ENCODE assay signal across 13 mouse cellular contexts in genomic region chr19:42472831-42473230, GRCm38 (mm10). TPM values are rescaled to one million over a fixed set of nuclear protein-coding genes. Genes with fewer than 3 reads are reported as not detected.
DNase-seq lines count a peak whose midpoint lies in the region; ATAC-seq and TF ChIP-seq lines count a peak whose summit lies in the region.
"Had no signal": no experiment of that assay in that cellular context is flagged by ENCODE, and none has a peak within 500 bp of the region (broad histone marks: within the 10 kb centered on the region; RNA-seq: fewer than 3 reads in every experiment).

No protein-coding gene starts in this region.

- WGBS in heart, postnatal 0 days: 23% methylated on average over 11 of the region's 11 CpGs
- WGBS in heart, embryonic 11.5 days (ENCODE audit: insufficient replicate concordance): 28% methylated on average over 11 of the region's 11 CpGs

- H3K27ac ChIP-seq in heart, postnatal 0 days (ENCODE audit: low read depth): no peak overlapping the region
- H3K27ac ChIP-seq in heart, embryonic 11.5 days (ENCODE audit: low read depth, low read length): no peak overlapping the region
- H3K27ac ChIP-seq: forebrain, embryonic 15.5 days; limb, embryonic 15.5 days had no signal

- no peak overlapping the region for H3K4me3 ChIP-seq in heart, postnatal 0 days (ENCODE audit: low read depth, low read length)
- H3K4me3 ChIP-seq in heart, embryonic 11.5 days (ENCODE audit: low read depth, low read length): no peak overlapping the region
- H3K4me3 ChIP-seq: forebrain, embryonic 15.5 days; heart, embryonic 12.5 days; limb, embryonic 15.5 days had no signal

- no peaks in the 10 kb centered on the region; the same call in 1 of the 2 replicates for H3K27me3 ChIP-seq in heart, postnatal 0 days (ENCODE audit: control insufficient read depth, insufficient read depth, low read length)
- peaks cover 27% of the 10 kb centered on the region for H3K27me3 ChIP-seq in heart, embryonic 11.5 days (ENCODE audit: control insufficient read depth, insufficient read depth, low read length)

- peak; percentile 8 for DNase-seq in heart, postnatal 0 days (ENCODE audit: low spot score)
- peak; percentile 3 for DNase-seq in lung, postnatal 14 days
- DNase-seq in lung, postnatal 10 days: no peak
- DNase-seq in embryo, embryonic 10 days (ENCODE audit: low spot score): peak; percentile 82
- peak; percentile 62 for DNase-seq in retina, embryonic 14.5 days (ENCODE audit: low spot score)
- no peak for DNase-seq in gastrocnemius, adult 18-20 months (ENCODE audit: low spot score)
- DNase-seq in gastrocnemius, postnatal 10 days: no peak

- H3K4me2 ChIP-seq in heart, postnatal 0 days (ENCODE audit: low read depth, low read length): no peak overlapping the region
- no peak overlapping the region for H3K4me2 ChIP-seq in heart, embryonic 11.5 days
- H3K4me2 ChIP-seq: forebrain, embryonic 15.5 days; heart, embryonic 12.5 days; limb, embryonic 15.5 days; midbrain, embryonic 11.5 days had no signal

- no peaks in the 10 kb centered on the region for H3K4me1 ChIP-seq in heart, postnatal 0 days (ENCODE audit: control insufficient read depth, insufficient read depth)
- no peaks in the 10 kb centered on the region for H3K4me1 ChIP-seq in heart, embryonic 11.5 days (ENCODE audit: control insufficient read depth, insufficient read depth, low read length)
- H3K4me1 ChIP-seq: forebrain, embryonic 15.5 days; heart, embryonic 12.5 days; limb, embryonic 15.5 days had no signal

- no peaks in the 10 kb centered on the region for H3K9me3 ChIP-seq in heart, postnatal 0 days (replicated peaks; ENCODE audit: control insufficient read depth, low read length)
- H3K9me3 ChIP-seq in heart, embryonic 11.5 days (replicated peaks; ENCODE audit: control insufficient read depth, low read length): no peaks in the 10 kb centered on the region
- H3K9me3 ChIP-seq: forebrain, embryonic 15.5 days; heart, embryonic 12.5 days; limb, embryonic 15.5 days had no signal

- no peak overlapping the region for H3K9ac ChIP-seq in heart, postnatal 0 days (replicated peaks; ENCODE audit: low read depth, low read length)
- H3K9ac ChIP-seq in heart, embryonic 11.5 days (ENCODE audit: low read depth, low read length): no peak overlapping the region
- H3K9ac ChIP-seq: forebrain, embryonic 15.5 days; heart, embryonic 12.5 days; limb, embryonic 15.5 days had no signal

- no peak for TF ChIP-seq EP300 in heart, postnatal 0 days (IDR thresholded peaks at IDR 0.05; ENCODE audit: low read depth)

- no peak for TF ChIP-seq CTCF in heart, postnatal 0 days (IDR thresholded peaks at IDR 0.05; ENCODE audit: low read depth)

- ATAC-seq in heart, postnatal 0 days (ENCODE audit: insufficient read depth, low read depth): no peak
- no peak for ATAC-seq in heart, embryonic 11.5 days (replicated peaks; ENCODE audit: insufficient number of reproducible peaks, low FRiP score, low TSS enrichment)
- ATAC-seq: forebrain, embryonic 15.5 days had no signal

- no peaks in the 10 kb centered on the region for H3K36me3 ChIP-seq in heart, postnatal 0 days (replicated peaks; ENCODE audit: control insufficient read depth, insufficient read depth, low read length)
- no peaks in the 10 kb centered on the region for H3K36me3 ChIP-seq in heart, embryonic 11.5 days (ENCODE audit: control insufficient read depth, insufficient read depth, low read length)
- H3K36me3 ChIP-seq: forebrain, embryonic 15.5 days; heart, embryonic 12.5 days; limb, embryonic 15.5 days had no signal

RNA-seq across cellular contexts. Expression of gene Crtac1, which starts 41.2 kb away (rescaled TPM):
- total RNA-seq in heart, postnatal 0 days (2014; rRNA removed; ENCODE audit: low replicate concordance): 0.12 TPM in 1 of 2 replicates, not detected in the other
- polyA plus RNA-seq in heart, postnatal 0 days (2015; fragmentation: Nextera tagmentation; extraction: Ambion mirVana): 0.36 and 0.51 TPM in 2 replicates
- polyA plus RNA-seq in heart, embryonic 11.5 days (2014; fragmentation: Nextera tagmentation; extraction: Ambion mirVana): 0.23 and 0.46 TPM in 2 replicates
- total RNA-seq in gastrocnemius, adult 18-20 months (2021): under 1 TPM in 1 of 2 experiments, not detected in 1; 0.45 TPM
- under 1 TPM; 0.26 to 0.29 TPM for total RNA-seq in gastrocnemius, postnatal 10 days (2021)
- total RNA-seq: common myeloid progenitor, adult 5-6 weeks had no signal

RNA-seq across cellular contexts. Expression of gene R3hcc1l, which starts 45.7 kb away (rescaled TPM):
- 5.9 and 20.6 TPM in 2 replicates for total RNA-seq in heart, postnatal 0 days (2014; rRNA removed; ENCODE audit: low replicate concordance)
- polyA plus RNA-seq in heart, postnatal 0 days (2015; fragmentation: Nextera tagmentation; extraction: Ambion mirVana): 10.0 and 10.2 TPM in 2 replicates
- polyA plus RNA-seq in heart, embryonic 11.5 days (2014; fragmentation: Nextera tagmentation; extraction: Ambion mirVana): 13.1 and 17.7 TPM in 2 replicates
- 10 to 100 TPM; 12.1 to 12.3 TPM for total RNA-seq in gastrocnemius, adult 18-20 months (2021)
- 10 to 100 TPM; 12.3 to 13.7 TPM for total RNA-seq in gastrocnemius, postnatal 10 days (2021)

Comparison
In these comparisons a context has a peak if more than half of its experiments do, and no peak if none do; other contexts are left out.
1. DNase-seq: peak in heart, postnatal 0 days (single experiment), lung, postnatal 14 days (single experiment), embryo, embryonic 10 days (single experiment) and retina, embryonic 14.5 days (single experiment); none in lung, postnatal 10 days (single experiment), gastrocnemius, adult 18-20 months (single experiment) and gastrocnemius, postnatal 10 days (single experiment).